Mouse (Mus musculus) MEL (cell line): ENCODE data around the gene Usf1.

Source experiments
- GABPA ChIP-seq: IDR thresholded peaks from 2 replicates; pipeline ENCODE4 v1.6.1; 2012; ENCODE audit warnings: low read depth, mild to moderate bottlenecking, inconsistent platforms, low read length, improper control_type of control experiment, moderate library complexity
- NRF1 ChIP-seq: IDR thresholded peaks from 2 replicates; pipeline ENCODE4 v1.6.1; 2014; ENCODE audit warnings: low read depth, mild to moderate bottlenecking, inconsistent platforms, low read length, improper control_type of control experiment, moderate library complexity; ENCODE audit not compliant: poor library complexity, insufficient read depth, severe bottlenecking

GRCm38 (mm10) chr1:171419291-171419882 lies 8.3 kb downstream of the Usf1 start:
- TF ChIP-seq NRF1 = no peak
- TF ChIP-seq GABPA = no peak
